ENCODE assay signal across 9 mouse cellular contexts in genomic region chr3:59121067-59121730, GRCm38 (mm10). TPM values are rescaled to one million over a fixed set of nuclear protein-coding genes. Genes with fewer than 3 reads are reported as not detected.
DNase-seq lines count a peak whose midpoint lies in the region; ATAC-seq and TF ChIP-seq lines count a peak whose summit lies in the region.
"Had no signal": no experiment of that assay in that cellular context is flagged by ENCODE, and none has a peak within 500 bp of the region (broad histone marks: within the 10 kb centered on the region; RNA-seq: fewer than 3 reads in every experiment).

No protein-coding gene starts in this region.

- DNase-seq in heart, adult 8-10 months (ENCODE audit: low spot score): peak; percentile 24
- no peak for DNase-seq in heart, postnatal 25 days (ENCODE audit: low spot score)
- peak; percentile 22 for DNase-seq in embryonic facial prominence, embryonic 11.5 days (ENCODE audit: low spot score)
- no peak for DNase-seq in testis, postnatal 10 days (ENCODE audit: low spot score)
- DNase-seq in spleen, postnatal 10 days (ENCODE audit: low spot score in 2 of 2): no peak
- DNase-seq in left cerebral cortex, adult 8-10 months (ENCODE audit: low spot score in 2 of 2): no peak

- no peak overlapping the region for H3K27ac ChIP-seq in embryonic facial prominence, embryonic 11.5 days (replicated peaks; ENCODE audit: low read depth, low read length)
- H3K27ac ChIP-seq in intestine, embryonic 16.5 days (ENCODE audit: low read length): no peak overlapping the region
- H3K27ac ChIP-seq: limb, embryonic 15.5 days had no signal

- H3K79me3 ChIP-seq in C2C12 (ENCODE audit: low read depth): no peaks in the 10 kb centered on the region

- no peak overlapping the region for H3K4me3 ChIP-seq in C2C12 (ENCODE audit: insufficient read depth, poor library complexity, severe bottlenecking)
- no peak overlapping the region for H3K4me3 ChIP-seq in embryonic facial prominence, embryonic 11.5 days (ENCODE audit: low read depth, low read length)
- no peak overlapping the region for H3K4me3 ChIP-seq in intestine, embryonic 16.5 days (ENCODE audit: low read length)
- H3K4me3 ChIP-seq: limb, embryonic 15.5 days had no signal

- peak; percentile 50; the same call in 1 of the 2 replicates for ATAC-seq in embryonic facial prominence, embryonic 11.5 days (replicated peaks; ENCODE audit: insufficient number of reproducible peaks, low FRiP score, low TSS enrichment, low read depth)
- ATAC-seq in intestine, embryonic 16.5 days: peak; percentile 55

- no peak overlapping the region for H3ac ChIP-seq in C2C12 (ENCODE audit: control insufficient read depth, insufficient read length, low read depth)

- H3K79me2 ChIP-seq in C2C12 (ENCODE audit: control insufficient read depth, insufficient read depth): no peaks in the 10 kb centered on the region

- no peak for TF ChIP-seq CTCF in C2C12 (IDR thresholded peaks at IDR 0.05; ENCODE audit: control insufficient read depth, insufficient read depth, insufficient read length)

- H3K36me3 ChIP-seq in C2C12 (ENCODE audit: control insufficient read depth, insufficient read depth): no peaks in the 10 kb centered on the region
- H3K36me3 ChIP-seq in embryonic facial prominence, embryonic 11.5 days (replicated peaks; ENCODE audit: control insufficient read depth, insufficient read depth, low read depth, low read length): no peaks in the 10 kb centered on the region
- H3K36me3 ChIP-seq in intestine, embryonic 16.5 days (ENCODE audit: control insufficient read depth, insufficient read depth, low read length): no peaks in the 10 kb centered on the region
- H3K36me3 ChIP-seq: limb, embryonic 15.5 days had no signal

- no peaks in the 10 kb centered on the region for H3K9me3 ChIP-seq in embryonic facial prominence, embryonic 11.5 days (replicated peaks; ENCODE audit: control insufficient read depth, low read length)
- no peaks in the 10 kb centered on the region for H3K9me3 ChIP-seq in intestine, embryonic 16.5 days (ENCODE audit: control insufficient read depth, low read length)
- H3K9me3 ChIP-seq: limb, embryonic 15.5 days had no signal

- H3K27me3 ChIP-seq in C2C12 (ENCODE audit: control insufficient read depth, insufficient read depth, insufficient read length): peaks cover 3% of the 10 kb centered on the region
- H3K27me3 ChIP-seq in embryonic facial prominence, embryonic 11.5 days (ENCODE audit: control insufficient read depth, insufficient read depth, low read length): no peaks in the 10 kb centered on the region
- H3K27me3 ChIP-seq in intestine, embryonic 16.5 days (replicated peaks; ENCODE audit: control insufficient read depth, insufficient read depth, low read length): no peaks in the 10 kb centered on the region
- H3K27me3 ChIP-seq: limb, embryonic 15.5 days had no signal

- intact Hi-C loops in heart, postnatal 25 days (cut with DNase I): loop anchor here (2.0 to 10.0 kb wide), 3 partner anchors 51 to 204 kb away; no protein-coding TSS in a partner anchor

- H3K4me1 ChIP-seq in embryonic facial prominence, embryonic 11.5 days (ENCODE audit: control insufficient read depth, insufficient read depth, low read length): no peaks in the 10 kb centered on the region
- H3K4me1 ChIP-seq in intestine, embryonic 16.5 days (ENCODE audit: control insufficient read depth, insufficient read depth, low read length): no peaks in the 10 kb centered on the region; the same call in 1 of the 2 replicates

- no peak overlapping the region for H3K4me2 ChIP-seq in embryonic facial prominence, embryonic 11.5 days (ENCODE audit: low read depth, low read length)
- no peak overlapping the region for H3K4me2 ChIP-seq in intestine, embryonic 16.5 days (ENCODE audit: low read depth, low read length)
- H3K4me2 ChIP-seq: limb, embryonic 15.5 days had no signal

- 25% methylated on average over 7 of the region's 7 CpGs for WGBS in embryonic facial prominence, embryonic 11.5 days
- WGBS in intestine, embryonic 16.5 days: 32% methylated on average over 7 of the region's 7 CpGs

- no peak overlapping the region for H3K9ac ChIP-seq in embryonic facial prominence, embryonic 11.5 days (replicated peaks; ENCODE audit: low read length)
- H3K9ac ChIP-seq in intestine, embryonic 16.5 days (ENCODE audit: low read depth, low read length): no peak overlapping the region
- H3K9ac ChIP-seq: limb, embryonic 15.5 days had no signal

TF ChIP-seq in C2C12, 6 proteins besides CTCF, POLR2A, EP300 and RAD21:
- TF ChIP-seq MYOD1 (IDR thresholded peaks at IDR 0.05; ENCODE audit: control insufficient read depth, insufficient read length, low read depth): peak; percentile 30
- TF ChIP-seq USF1 (IDR thresholded peaks at IDR 0.05; ENCODE audit: low read depth): no peak
- TF ChIP-seq MAX (IDR thresholded peaks at IDR 0.05): no peak
- no peak for TF ChIP-seq FOSL1 (IDR thresholded peaks at IDR 0.05; ENCODE audit: insufficient read depth, low read length, poor library complexity, severe bottlenecking)
- no peak for TF ChIP-seq CEBPB (IDR thresholded peaks at IDR 0.05; ENCODE audit: low read depth)
- no peak for TF ChIP-seq MYOG (IDR thresholded peaks at IDR 0.05; ENCODE audit: control insufficient read depth, extremely low read depth, insufficient read length)

RNA-seq across cellular contexts. Expression of gene Gpr171, which starts 19.6 kb away (rescaled TPM):
- under 1 TPM in 2 of 4 experiments, not detected in 2; 0.13 to 0.23 TPM for total RNA-seq in heart, adult 8-10 months (2022)
- total RNA-seq in heart, postnatal 25 days (2021): under 1 TPM in 1 of 2 experiments, not detected in 1; 0.11 TPM
- not detected for polyA plus RNA-seq in C2C12 (2012; fragmentation: generic; extraction: Trizol)
- 0.39 and 0.82 TPM in 2 replicates for polyA plus RNA-seq in embryonic facial prominence, embryonic 11.5 days (2014; fragmentation: Nextera tagmentation; extraction: Ambion mirVana)
- 0.91 and 1.2 TPM in 2 replicates for polyA plus RNA-seq in intestine, embryonic 16.5 days (2015; fragmentation: Nextera tagmentation; extraction: Ambion mirVana)
- not detected for total RNA-seq in left cerebral cortex, adult 8-10 months (2022)

RNA-seq across cellular contexts. Expression of gene P2ry14, which starts 32.2 kb away (rescaled TPM):
- total RNA-seq in heart, adult 8-10 months (2022): 1 to 10 TPM; 2.0 to 4.6 (median 2.9) TPM
- total RNA-seq in heart, postnatal 25 days (2021): 1 to 10 TPM; 3.6 to 4.2 TPM
- polyA plus RNA-seq in C2C12 (2012; fragmentation: generic; extraction: Trizol): not detected
- polyA plus RNA-seq in embryonic facial prominence, embryonic 11.5 days (2014; fragmentation: Nextera tagmentation; extraction: Ambion mirVana): 1.4 TPM in 2 replicates
- polyA plus RNA-seq in intestine, embryonic 16.5 days (2015; fragmentation: Nextera tagmentation; extraction: Ambion mirVana): 10.4 and 12.1 TPM in 2 replicates
- 1 to 10 TPM; 1.9 to 2.8 (median 2.2) TPM for total RNA-seq in left cerebral cortex, adult 8-10 months (2022)

Comparison
In these comparisons a context has a peak if more than half of its experiments do, and no peak if none do; other contexts are left out.
1. DNase-seq: peak in heart, adult 8-10 months (single experiment) and embryonic facial prominence, embryonic 11.5 days (single experiment); none in heart, postnatal 25 days (single experiment), testis, postnatal 10 days (single experiment), spleen, postnatal 10 days (0 of 2) and left cerebral cortex, adult 8-10 months (0 of 2).